Mouse (Mus musculus) liver, adult 2 months (tissue): ENCODE results near the gene Rasa3. TPM values are rescaled to one million over a fixed set of nuclear protein-coding genes. Genes with fewer than 3 reads are reported as not detected.

Experiments used
- DNase-seq: peaks from one replicate; pipeline ENCODE4 v3.0.0-alpha.2; 2011; ENCODE audit warnings: low read depth, low spot score; ENCODE audit errors: extremely low read depth
- H3K27ac ChIP-seq: fragments of 200-500 bp; replicated peaks from 2 replicates; pipeline ENCODE4 v1.5.1; 2012; ENCODE audit warnings: low read depth, mild to moderate bottlenecking, control low read depth, inconsistent platforms, low read length; ENCODE audit not compliant: insufficient read depth
- H3K27me3 ChIP-seq: fragments of 200-500 bp; 2 replicates; pipeline ENCODE4 v1.6.1; 2012; ENCODE audit warnings: mild to moderate bottlenecking, moderate library complexity, low read length, inconsistent platforms; ENCODE audit not compliant: control insufficient read depth, insufficient read depth
- H3K36me3 ChIP-seq: fragments of 200-500 bp; 2 replicates; pipeline ENCODE4 v1.6.1; 2012; ENCODE audit warnings: low read length, inconsistent platforms; ENCODE audit not compliant: control insufficient read depth, insufficient read depth
- H3K4me1 ChIP-seq: fragments of 200-500 bp; 2 replicates; pipeline ENCODE4 v1.6.1; 2011; ENCODE audit warnings: low read length; ENCODE audit not compliant: control insufficient read depth, insufficient read depth
- H3K4me3 ChIP-seq: fragments of 200-500 bp; 2 replicates; pipeline ENCODE4 v1.5.1; 2011; ENCODE audit warnings: low read depth, mild to moderate bottlenecking, control low read depth, low read length, moderate library complexity; ENCODE audit not compliant: insufficient read depth
- H3K79me2 ChIP-seq: fragments of 200-500 bp; 2 replicates; pipeline ENCODE4 v1.6.1; 2012; ENCODE audit warnings: inconsistent platforms, mild to moderate bottlenecking, low read length, moderate library complexity; ENCODE audit not compliant: control insufficient read depth, insufficient read depth
- H3K9ac ChIP-seq: fragments of 200-500 bp; 2 replicates; pipeline ENCODE4 v1.6.1; 2012; ENCODE audit warnings: low read depth, mild to moderate bottlenecking, control low read depth, inconsistent platforms, low read length
- CTCF ChIP-seq: fragments of 200-500 bp; IDR thresholded peaks from 2 replicates; pipeline ENCODE4 v1.5.1; 2011; ENCODE audit warnings: low read depth, low read length, control low read depth
- POLR2A ChIP-seq: fragments of 200-500 bp; IDR thresholded peaks from 2 replicates; pipeline ENCODE4 v1.6.1; 2011; ENCODE audit warnings: low read length, control low read depth; ENCODE audit not compliant: insufficient read depth; ENCODE audit errors: extremely low read depth
- WGBS: fragments of 180-500 bp; shearing (Covaris S2); methylation state at CpG from one replicate; pipeline ENCODE4 v1.1.7; 2018; 5-methylcytosine and 5-hydroxymethylcytosine counted together
- polyA plus RNA-seq: library from polyadenylated mRNA; depleted of rRNA; stranded (reverse); fragments of >200 nt; gene quantifications from 2 replicates; pipeline ENCODE4 v1.2.3, GENCODE M21; 2012
- total RNA-seq: library from RNA; depleted of rRNA; stranded (reverse); fragments of >200 nt; gene quantifications from 2 replicates; pipeline ENCODE4 v1.2.3, GENCODE M21; 2014

The Rasa3 gene
- total and polyA plus RNA-seq, 2 experiments = 6.6 to 10.3 TPM

DNA sequence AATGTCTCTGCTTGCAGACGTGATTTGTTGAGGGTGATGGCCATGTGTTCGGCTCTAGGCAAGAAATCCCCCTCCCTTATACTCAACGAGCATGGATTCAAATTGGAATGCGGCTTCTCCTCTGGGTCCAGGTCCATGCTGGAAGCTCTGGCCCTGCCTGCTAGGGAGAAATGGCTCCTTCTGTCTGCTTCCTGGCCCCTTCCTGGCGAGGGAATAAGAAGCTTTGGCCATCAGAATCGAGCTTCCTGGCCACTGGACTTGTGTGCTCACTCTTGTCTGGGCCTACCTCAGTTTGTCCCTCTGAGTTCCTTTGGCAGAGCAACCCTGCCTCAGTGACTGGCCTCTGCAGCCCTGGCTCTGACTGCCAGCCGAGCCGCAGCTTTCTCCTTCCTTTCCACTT, 19.8 kb upstream of the Rasa3 start:
- no peaks in the 10 kb centered on the region for H3K27me3 ChIP-seq
- no peaks in the 10 kb centered on the region for H3K36me3 ChIP-seq
- WGBS = 82% methylated on average over 8 of the region's 8 CpGs
- H3K9ac ChIP-seq = no peak overlapping the region
- no peaks in the 10 kb centered on the region for H3K4me1 ChIP-seq
- H3K4me3 ChIP-seq = no peak overlapping the region
- no peak for DNase-seq
- H3K79me2 ChIP-seq = no peaks in the 10 kb centered on the region
- no peak overlapping the region for H3K27ac ChIP-seq
- TF ChIP-seq CTCF (no peak), POLR2A (no peak)

DNA sequence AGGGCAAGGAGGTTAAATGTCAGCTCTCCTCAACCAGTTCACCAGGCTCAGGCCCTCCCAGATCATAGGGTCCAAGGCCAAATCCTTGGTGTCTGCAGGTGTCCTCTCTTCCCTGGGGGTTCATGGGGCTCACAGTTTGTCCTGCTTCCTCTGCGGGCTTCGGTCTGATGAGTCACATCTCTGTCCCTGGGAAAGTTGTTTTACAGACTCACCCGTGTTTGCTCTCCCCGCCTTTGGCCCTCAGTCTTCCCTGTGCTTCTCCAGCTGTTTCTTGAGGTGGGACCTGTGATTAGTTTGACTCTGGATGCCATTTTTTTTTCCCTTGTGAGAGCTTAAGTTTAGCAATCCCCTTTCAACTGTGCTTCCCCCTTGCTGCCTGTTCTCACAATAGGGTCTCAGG, 18.8 kb upstream of the Rasa3 start:
- H3K27ac ChIP-seq = no peak overlapping the region
- 75% methylated on average over 4 of the region's 4 CpGs for WGBS
- H3K27me3 ChIP-seq = no peaks in the 10 kb centered on the region
- no peak overlapping the region for H3K9ac ChIP-seq
- H3K4me3 ChIP-seq = no peak overlapping the region
- no peaks in the 10 kb centered on the region for H3K36me3 ChIP-seq
- DNase-seq = no peak
- H3K4me1 ChIP-seq = no peaks in the 10 kb centered on the region
- H3K79me2 ChIP-seq = no peaks in the 10 kb centered on the region
- TF ChIP-seq CTCF (no peak), POLR2A (no peak)

DNA sequence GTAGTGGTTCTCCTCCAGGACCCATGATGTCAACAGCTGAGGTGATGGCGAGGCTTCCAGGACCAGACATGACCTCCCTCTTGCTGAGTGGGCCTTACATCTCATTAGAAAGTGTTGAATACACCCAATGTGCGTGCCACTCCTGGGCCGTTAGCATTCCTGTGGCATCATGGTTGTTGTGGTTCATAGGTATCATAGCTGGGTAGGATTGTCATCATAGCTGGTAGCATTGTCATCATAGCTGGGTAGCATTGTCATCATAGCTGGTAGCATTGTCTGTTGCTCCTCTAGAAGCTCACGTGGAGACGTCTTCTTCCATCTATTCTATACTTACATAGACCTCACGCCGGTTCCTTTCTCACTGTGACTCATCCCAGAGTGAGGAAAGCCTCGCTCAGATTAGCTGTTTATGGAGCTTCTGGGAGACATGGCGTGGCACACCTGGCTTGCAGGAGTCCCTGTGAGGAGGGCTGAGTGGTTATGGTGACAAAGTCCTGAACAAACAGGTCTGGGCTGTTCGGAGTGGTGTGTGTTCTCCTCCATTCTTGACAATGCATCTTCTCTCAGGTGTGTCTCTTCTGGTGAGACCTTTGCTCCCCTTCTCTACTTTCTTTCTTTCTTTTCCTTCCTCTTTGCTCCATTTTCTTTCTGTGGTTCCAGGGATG, 17.9 kb upstream of the Rasa3 start:
- Histone ChIP-seq H3K4me1 (no peaks in the 10 kb centered on the region), H3K4me3 (no peak overlapping the region), H3K79me2 (no peaks in the 10 kb centered on the region), H3K36me3 (no peaks in the 10 kb centered on the region), H3K27ac (no peak overlapping the region), H3K9ac (no peak overlapping the region), H3K27me3 (no peaks in the 10 kb centered on the region)
- DNase-seq = no peak
- TF ChIP-seq POLR2A (no peak), CTCF (no peak)
- WGBS = 93% methylated on average over 10 of the region's 10 CpGs

DNA sequence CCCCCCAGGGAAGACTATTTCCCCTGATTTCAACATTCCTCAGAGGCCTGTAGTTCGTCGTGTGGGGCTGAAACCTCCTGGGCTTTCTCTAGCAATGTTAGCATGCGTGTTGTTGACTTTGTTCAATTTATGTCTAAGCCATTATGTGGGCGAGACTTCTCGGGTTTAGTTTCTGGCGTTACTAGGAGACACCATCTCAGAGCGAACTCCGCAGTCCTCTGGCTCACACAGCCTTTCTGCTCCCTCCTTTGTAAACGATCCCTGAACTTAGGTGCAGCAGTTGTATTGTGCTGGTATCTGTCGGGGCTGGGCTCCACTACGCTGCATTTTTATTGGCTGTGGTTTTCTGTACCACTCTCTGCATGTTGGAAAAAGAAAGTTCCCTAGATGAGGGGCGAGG, 17.3 kb upstream of the Rasa3 start:
- Histone ChIP-seq H3K4me3 (no peak overlapping the region), H3K79me2 (no peaks in the 10 kb centered on the region), H3K9ac (no peak overlapping the region), H3K4me1 (no peaks in the 10 kb centered on the region), H3K36me3 (no peaks in the 10 kb centered on the region), H3K27ac (no peak overlapping the region), H3K27me3 (no peaks in the 10 kb centered on the region)
- no peak for DNase-seq
- TF ChIP-seq CTCF = no peak
- no peak for TF ChIP-seq POLR2A
- WGBS = 65% methylated on average over 12 of the region's 12 CpGs

DNA sequence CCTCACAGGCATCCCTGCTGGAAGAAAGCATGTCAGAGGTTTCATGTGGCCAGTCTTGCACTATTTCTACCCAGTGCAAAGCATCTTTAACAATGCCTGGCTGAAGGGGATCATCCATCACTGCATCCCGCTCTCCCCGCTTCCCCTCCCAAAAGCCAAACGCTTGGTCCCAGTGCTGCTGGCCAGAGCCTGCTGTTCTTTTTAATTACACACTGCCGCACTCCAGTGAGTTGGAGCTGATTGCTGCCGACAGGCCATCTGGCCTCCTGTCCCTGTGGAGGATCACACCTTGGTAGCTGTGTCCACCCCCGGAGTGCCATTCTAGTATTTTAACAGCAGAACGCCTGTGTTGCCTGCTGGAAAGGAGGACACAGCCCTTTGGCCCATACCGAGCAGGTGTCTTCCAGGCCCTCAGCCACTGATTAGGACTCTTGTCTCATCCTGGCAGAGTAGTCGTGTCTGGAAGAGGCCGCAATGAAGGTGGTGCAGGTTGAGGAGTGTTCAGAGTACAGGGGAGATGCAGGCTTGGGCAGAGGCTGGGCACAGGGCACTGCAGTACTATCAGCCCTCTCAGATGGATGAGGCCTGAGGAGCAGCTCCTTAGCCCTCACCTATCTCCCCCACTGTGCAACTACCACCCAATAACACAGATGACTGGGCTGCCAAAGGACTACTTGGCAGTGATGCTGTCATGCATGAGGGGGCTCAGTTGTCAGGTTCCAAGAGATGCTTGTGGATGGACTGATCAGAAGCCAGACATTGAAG, 15.1 kb upstream of the Rasa3 start:
- Histone ChIP-seq H3K27me3 (no peaks in the 10 kb centered on the region), H3K4me3 (no peak overlapping the region), H3K27ac (no peak overlapping the region), H3K79me2 (no peaks in the 10 kb centered on the region), H3K4me1 (no peaks in the 10 kb centered on the region), H3K9ac (no peak overlapping the region), H3K36me3 (no peaks in the 10 kb centered on the region)
- no peak for DNase-seq
- TF ChIP-seq CTCF (no peak), POLR2A (no peak)
- WGBS = 90% methylated on average over 10 of the region's 10 CpGs

DNA sequence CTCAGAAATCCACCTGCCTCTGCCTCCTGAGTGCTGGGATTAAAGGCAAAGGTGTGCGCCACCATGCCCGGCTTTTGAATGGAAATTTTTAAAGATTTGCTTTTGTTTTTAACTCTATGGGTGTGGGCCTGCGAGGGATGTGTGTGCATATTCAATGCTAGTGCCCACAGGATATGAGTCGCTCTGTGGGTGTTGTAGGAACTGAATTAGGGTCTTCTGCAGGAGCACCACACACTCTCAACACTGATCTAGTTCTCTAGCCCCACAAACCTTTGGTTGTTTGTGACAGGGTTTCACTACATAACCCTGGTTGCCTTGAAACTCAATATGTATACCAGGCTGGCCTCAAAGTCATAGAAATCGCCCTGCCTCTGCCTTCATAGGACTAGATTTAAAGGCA, 11.9 kb upstream of the Rasa3 start:
- no peak for DNase-seq
- WGBS = 86% methylated on average over 5 of the region's 5 CpGs
- Histone ChIP-seq H3K9ac (no peak overlapping the region), H3K27me3 (no peaks in the 10 kb centered on the region), H3K79me2 (no peaks in the 10 kb centered on the region), H3K27ac (no peak overlapping the region), H3K36me3 (no peaks in the 10 kb centered on the region), H3K4me1 (no peaks in the 10 kb centered on the region), H3K4me3 (no peak overlapping the region)
- TF ChIP-seq POLR2A (no peak), CTCF (no peak)
